Mouse (Mus musculus) spleen, adult 12 weeks (tissue): Measurements from ENCODE around the gene Mecom.
"Not testable (repeated sequence)": the region's sequence is repeated elsewhere in the genome, so short reads cannot be mapped to it uniquely, and the experiment has no call there.

Source experiments
- DNase-seq: peaks from one replicate; pipeline ENCODE4 v3.0.0; 2022; ENCODE audit warnings: low spot score

Mecom gene

GRCm38 (mm10) chr3:30445247-30445969, 102.4 kb downstream of the Mecom start:
- DNase-seq, result no peak

- DNase-seq, result no peak
Observed at GRCm38 (mm10) chr3:30441646-30442045, 106.2 kb downstream of the Mecom start.

GRCm38 (mm10) chr3:30438007-30438406, 109.8 kb downstream of the Mecom start:
- no peak for DNase-seq

- DNase-seq, result no peak
Observed at GRCm38 (mm10) chr3:30436561-30436960, 111.2 kb downstream of the Mecom start.

GRCm38 (mm10) chr3:30436131-30436530, 111.7 kb downstream of the Mecom start:
- no peak for DNase-seq

- no peak for DNase-seq
Observed at GRCm38 (mm10) chr3:30428877-30429276, 118.9 kb downstream of the Mecom start.

GRCm38 (mm10) chr3:30424036-30424435, 123.8 kb downstream of the Mecom start:
- no peak for DNase-seq

GRCm38 (mm10) chr3:30421948-30422347, 125.9 kb downstream of the Mecom start:
- not testable (repeated sequence) for DNase-seq

GRCm38 (mm10) chr3:30420899-30421298, 126.9 kb downstream of the Mecom start:
- no peak for DNase-seq

GRCm38 (mm10) chr3:30414173-30414572, 133.6 kb downstream of the Mecom start:
- no peak for DNase-seq

GRCm38 (mm10) chr3:30410778-30411177, 137.0 kb downstream of the Mecom start:
- no peak for DNase-seq

- no peak for DNase-seq
Observed at GRCm38 (mm10) chr3:30404821-30405220, 143.0 kb downstream of the Mecom start.

- no peak for DNase-seq
Observed at GRCm38 (mm10) chr3:30398911-30399310, 148.9 kb downstream of the Mecom start.

- no peak for DNase-seq
Observed at GRCm38 (mm10) chr3:30394911-30395310, 152.9 kb downstream of the Mecom start.

- DNase-seq, result no peak
Observed at GRCm38 (mm10) chr3:30392662-30393061, 155.1 kb downstream of the Mecom start.

- DNase-seq, result no peak
Observed at GRCm38 (mm10) chr3:30392218-30392617, 155.6 kb downstream of the Mecom start.

- DNase-seq, result no peak
Observed at GRCm38 (mm10) chr3:30390346-30390745, 157.5 kb downstream of the Mecom start.

GRCm38 (mm10) chr3:30380273-30380672, 167.5 kb downstream of the Mecom start:
- no peak for DNase-seq

GRCm38 (mm10) chr3:30379301-30379700, 168.5 kb downstream of the Mecom start:
- DNase-seq, result no peak

- DNase-seq, result no peak
Observed at GRCm38 (mm10) chr3:30371472-30371871, 176.3 kb downstream of the Mecom start.

GRCm38 (mm10) chr3:30370860-30371455, 176.8 kb downstream of the Mecom start:
- no peak for DNase-seq

GRCm38 (mm10) chr3:30366621-30367020, 181.2 kb downstream of the Mecom start:
- no peak for DNase-seq

- DNase-seq, result no peak
Observed at GRCm38 (mm10) chr3:30361190-30361589, 186.6 kb downstream of the Mecom start.
